Mouse (Mus musculus) midbrain, postnatal 0 days (tissue): ENCODE measurements around the gene Polr2j. TPM values are rescaled to one million over a fixed set of nuclear protein-coding genes. Genes with fewer than 3 reads are reported as not detected.
"Not testable (repeated sequence)": the region's sequence is repeated elsewhere in the genome, so short reads cannot be mapped to it uniquely, and the experiment has no call there.

ENCODE experiments used
- ATAC-seq: fragments of 200-750 bp; cut with Nextera tagmentation; 2 replicates; pipeline ENCODE4 v1.8.0; 2017; ENCODE audit warnings: moderate number of reproducible peaks, mild to moderate bottlenecking, moderate TSS enrichment, moderate library complexity; ENCODE audit not compliant: low FRiP score
- DNase-seq: peaks from one replicate; pipeline ENCODE4 v3.0.0-alpha.2; 2015; ENCODE audit warnings: low spot score
- H3K27ac ChIP-seq: fragments of 300-500 bp; sonication (generic); 2 replicates; pipeline ENCODE4 v1.5.1; 2014; ENCODE audit warnings: low read depth, mild to moderate bottlenecking, low read length, mixed read lengths
- H3K27me3 ChIP-seq: fragments of 300-500 bp; sonication (generic); 2 replicates; pipeline ENCODE4 v1.6.1; 2014; ENCODE audit warnings: low read length, control low read depth, mixed read lengths; ENCODE audit not compliant: insufficient read depth
- H3K36me3 ChIP-seq: fragments of 300-500 bp; sonication (generic); 2 replicates; pipeline ENCODE4 v1.6.1; 2014; ENCODE audit warnings: low read length, control low read depth, mixed read lengths; ENCODE audit not compliant: insufficient read depth
- H3K4me1 ChIP-seq: fragments of 300-500 bp; sonication (generic); 2 replicates; pipeline ENCODE4 v1.6.1; 2014; ENCODE audit warnings: mild to moderate bottlenecking, control low read depth, antibody characterized with exemption, low read length, mixed read lengths; ENCODE audit not compliant: insufficient read depth
- H3K4me2 ChIP-seq: fragments of 300-500 bp; sonication (generic); 2 replicates; pipeline ENCODE4 v1.6.1; 2014; ENCODE audit warnings: low read depth, mild to moderate bottlenecking, low read length, mixed read lengths; ENCODE audit not compliant: poor library complexity, severe bottlenecking
- H3K4me3 ChIP-seq: fragments of 300-500 bp; sonication (generic); 2 replicates; pipeline ENCODE4 v1.5.1; 2014; ENCODE audit warnings: low read depth, mild to moderate bottlenecking, low read length, moderate library complexity
- H3K9ac ChIP-seq: fragments of 300-500 bp; sonication (generic); replicated peaks from 2 replicates; pipeline ENCODE4 v1.6.1; 2014; ENCODE audit warnings: mild to moderate bottlenecking, low read length, moderate library complexity, mixed read lengths; ENCODE audit not compliant: poor library complexity, severe bottlenecking
- H3K9me3 ChIP-seq: fragments of 300-500 bp; sonication (generic); 2 replicates; pipeline ENCODE4 v1.6.1; 2016; ENCODE audit warnings: low read length, control low read depth
- CTCF ChIP-seq: IDR thresholded peaks from 2 replicates; pipeline ENCODE4 v1.5.1; 2016; ENCODE audit warnings: antibody characterized with exemption, mild to moderate bottlenecking
- WGBS: fragments of 180-500 bp; shearing (Covaris S2); extraction: QIAGEN DNeasy Blood & Tissue Kit; methylation state at CpG from one replicate; pipeline ENCODE4 v1.1.7; 2014; 5-methylcytosine and 5-hydroxymethylcytosine counted together
- polyA plus RNA-seq: library from polyadenylated mRNA; unstranded; fragments of >200 nt; fragmentation: Nextera tagmentation; extraction: Ambion mirVana; gene quantifications from 2 replicates; pipeline ENCODE4 v1.2.1, GENCODE M21; 2015
- total RNA-seq: library from RNA; depleted of rRNA; stranded (reverse); fragments of >200 nt; gene quantifications from 2 replicates; pipeline ENCODE4 v1.2.3, GENCODE M21; 2014

The Polr2j gene
- total and polyA plus RNA-seq, 2 experiments from 2014 or later = 142 to 237 TPM

DNA sequence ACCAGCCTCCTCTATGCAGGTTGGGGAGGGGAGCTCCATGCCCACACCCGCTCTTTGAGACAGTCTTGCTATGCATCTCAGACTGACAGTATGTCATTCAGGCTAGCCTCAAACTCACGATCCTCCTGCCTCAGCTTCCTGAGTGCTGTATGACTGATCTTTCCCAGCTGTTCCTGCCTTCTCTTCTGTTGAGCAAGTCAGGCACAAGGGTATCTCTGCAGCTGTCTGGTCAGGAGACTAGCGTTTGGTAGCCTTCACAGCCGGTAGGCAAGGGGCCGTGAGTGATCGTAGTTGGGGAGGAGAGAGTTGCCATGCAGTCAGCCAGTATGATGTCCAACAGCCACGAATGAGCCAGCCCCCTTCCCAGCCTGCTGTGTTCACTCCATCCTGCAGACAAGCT, 21.3 kb upstream of the Polr2j start:
- Histone ChIP-seq H3K4me1 (no peaks in the 10 kb centered on the region), H3K36me3 (peaks cover 15% of the 10 kb centered on the region), H3K27ac (no peak overlapping the region), H3K9me3 (no peaks in the 10 kb centered on the region), H3K27me3 (no peaks in the 10 kb centered on the region), H3K4me2 (no peak overlapping the region), H3K4me3 (no peak overlapping the region), H3K9ac (no peak overlapping the region)
- ATAC-seq (no peak), DNase-seq (no peak)
- WGBS = 66% methylated on average over 7 of the region's 7 CpGs
- TF ChIP-seq CTCF = no peak

GRCm38 (mm10) chr5:136098536-136098935, 17.9 kb upstream of the Polr2j start:
- 79% methylated on average over 10 of the region's 10 CpGs for WGBS
- no peak for DNase-seq
- no peak overlapping the region for H3K27ac ChIP-seq
- peaks cover 6% of the 10 kb centered on the region; the same call in 1 of the 2 replicates for H3K36me3 ChIP-seq
- H3K9ac ChIP-seq = no peak overlapping the region
- H3K4me1 ChIP-seq = no peaks in the 10 kb centered on the region
- no peaks in the 10 kb centered on the region for H3K27me3 ChIP-seq
- ATAC-seq = no peak
- H3K4me3 ChIP-seq = no peak overlapping the region
- H3K4me2 ChIP-seq = no peak overlapping the region
- no peaks in the 10 kb centered on the region for H3K9me3 ChIP-seq
- no peak for TF ChIP-seq CTCF

- H3K9me3 ChIP-seq = no peaks in the 10 kb centered on the region
- TF ChIP-seq CTCF = peak; percentile 92
- H3K36me3 ChIP-seq = peaks cover 12% of the 10 kb centered on the region; the same call in 1 of the 2 replicates
- H3K9ac ChIP-seq = 0 out of 2 replicates have a peak overlapping the region, but pooled peaks have one; percentile 44
- H3K4me2 ChIP-seq = peak overlapping the region; percentile 61
- peak; percentile 88 for DNase-seq
- H3K4me3 ChIP-seq = peak overlapping the region; percentile 35
- 0 out of 2 replicates have a peak overlapping the region, but pooled peaks have one; percentile 26 for H3K27ac ChIP-seq
- H3K27me3 ChIP-seq = no peaks in the 10 kb centered on the region
- no peaks in the 10 kb centered on the region for H3K4me1 ChIP-seq
- 5% methylated on average over 41 of the region's 41 CpGs for WGBS
- ATAC-seq = peak; percentile 83
Measured at GRCm38 (mm10) chr5:136102099-136102820, 14.2 kb upstream of the Polr2j start.

GRCm38 (mm10) chr5:136104511-136104910, 11.9 kb upstream of the Polr2j start:
- H3K9ac ChIP-seq = no peak overlapping the region
- no peaks in the 10 kb centered on the region for H3K27me3 ChIP-seq
- DNase-seq (no peak), ATAC-seq (no peak)
- WGBS = 83% methylated on average over 5 of the region's 5 CpGs
- no peaks in the 10 kb centered on the region for H3K9me3 ChIP-seq
- no peak overlapping the region for H3K4me2 ChIP-seq
- H3K36me3 ChIP-seq = peaks cover 9% of the 10 kb centered on the region; the same call in 1 of the 2 replicates
- H3K4me3 ChIP-seq = no peak overlapping the region
- no peak overlapping the region for H3K27ac ChIP-seq
- TF ChIP-seq CTCF = peak; percentile 67
- no peaks in the 10 kb centered on the region for H3K4me1 ChIP-seq

DNA sequence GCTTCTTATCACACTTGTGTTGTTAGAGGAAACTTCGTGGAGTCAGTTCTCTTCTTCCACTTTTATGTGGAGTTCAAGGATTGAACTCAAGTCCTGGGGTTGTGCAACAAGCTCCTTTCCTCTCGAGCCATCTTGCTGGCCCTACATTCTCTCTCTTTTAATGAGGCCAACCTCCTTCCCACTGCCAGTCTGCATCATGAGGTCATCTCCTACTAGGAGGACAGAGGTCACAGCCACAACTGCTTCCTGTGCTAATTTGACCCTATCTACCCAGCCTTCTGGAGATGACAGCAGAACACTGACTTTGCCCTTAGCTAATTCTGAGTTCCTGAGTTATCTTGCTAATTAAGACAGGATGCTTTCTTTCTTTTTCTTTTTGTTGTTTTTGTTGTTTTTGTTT, 7.9 kb upstream of the Polr2j start:
- ATAC-seq = no peak
- H3K4me3 ChIP-seq = no peak overlapping the region
- H3K9ac ChIP-seq = no peak overlapping the region
- H3K36me3 ChIP-seq = 0 out of 2 replicates have a peak, but pooled peaks cover 6% of the 10 kb centered on the region
- 63% methylated on average over 2 of the region's 2 CpGs for WGBS
- TF ChIP-seq CTCF = no peak
- no peak for DNase-seq
- no peaks in the 10 kb centered on the region for H3K27me3 ChIP-seq
- H3K9me3 ChIP-seq = no peaks in the 10 kb centered on the region
- no peak overlapping the region for H3K4me2 ChIP-seq
- H3K27ac ChIP-seq = no peak overlapping the region
- no peaks in the 10 kb centered on the region for H3K4me1 ChIP-seq

- H3K4me2 ChIP-seq = no peak overlapping the region
- 0 out of 2 replicates have a peak, but pooled peaks cover 6% of the 10 kb centered on the region for H3K36me3 ChIP-seq
- H3K4me3 ChIP-seq = no peak overlapping the region
- H3K27me3 ChIP-seq = no peaks in the 10 kb centered on the region
- DNase-seq (no peak), ATAC-seq (no peak)
- H3K4me1 ChIP-seq = no peaks in the 10 kb centered on the region
- H3K27ac ChIP-seq = no peak overlapping the region
- H3K9ac ChIP-seq = no peak overlapping the region
- no peaks in the 10 kb centered on the region for H3K9me3 ChIP-seq
- 77% methylated on average over 3 of the region's 3 CpGs for WGBS
- TF ChIP-seq CTCF = no peak
Measured at GRCm38 (mm10) chr5:136109042-136109441, 7.4 kb upstream of the Polr2j start.

- not testable (repeated sequence) for DNase-seq, H3K9me3 ChIP-seq, H3K27me3 ChIP-seq, H3K9ac ChIP-seq, H3K4me3 ChIP-seq, H3K4me1 ChIP-seq, H3K4me2 ChIP-seq, H3K27ac ChIP-seq, ATAC-seq, H3K36me3 ChIP-seq
- 48% methylated on average over 4 of the region's 4 CpGs for WGBS
Measured at GRCm38 (mm10) chr5:136113546-136113945, 2.9 kb upstream of the Polr2j start.
